Mouse (Mus musculus) ES-Bruce4 (cell line): ENCODE data around the gene Tal1.

Experiments
- CTCF ChIP-seq: IDR thresholded peaks from one replicate; pipeline ENCODE4 v1.8.1; 2011; ENCODE audit warnings: low read depth, low read length
- POLR2A ChIP-seq: IDR thresholded peaks from one replicate; pipeline ENCODE4 v1.8.1; 2011; ENCODE audit warnings: low read length; ENCODE audit not compliant: insufficient read depth

DNA sequence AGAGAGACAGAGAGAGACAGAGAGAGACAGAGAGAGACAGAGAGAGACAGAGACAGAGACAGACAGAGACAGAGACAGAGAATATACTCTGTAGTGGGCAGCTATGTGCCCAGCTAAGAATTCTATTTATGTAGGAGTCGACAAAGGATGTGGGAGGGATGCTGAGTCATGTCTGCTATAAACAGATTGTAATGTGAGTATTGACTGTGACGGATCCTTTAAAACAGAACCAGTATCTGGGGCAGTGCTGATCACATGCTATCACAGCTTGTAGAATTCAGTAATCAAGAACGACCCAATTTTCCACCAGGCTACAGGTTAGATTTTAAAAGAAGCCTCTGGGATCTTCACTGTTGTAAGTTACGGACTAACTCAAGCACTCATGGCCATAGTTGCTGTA, 47.3 kb downstream of the Tal1 start:
- no peak for TF ChIP-seq POLR2A
- TF ChIP-seq CTCF = no peak
